Mouse (Mus musculus) myocyte (in vitro differentiated cells): Measurements from ENCODE around the gene S100a2. TPM values are rescaled to one million over a fixed set of nuclear protein-coding genes. Genes with fewer than 3 reads are reported as not detected.

ENCODE experiments used
- H3K27me3 ChIP-seq: one replicate; pipeline ENCODE4 v1.6.1; 2011; ENCODE audit not compliant: control insufficient read depth, insufficient read depth, insufficient read length
- H3K36me3 ChIP-seq: one replicate; pipeline ENCODE4 v1.6.1; 2011; ENCODE audit not compliant: control insufficient read depth, insufficient read depth
- H3K4me2 ChIP-seq: one replicate; pipeline ENCODE4 v1.6.1; 2011; ENCODE audit warnings: low read depth, control low read depth
- H3K4me3 ChIP-seq: one replicate; pipeline ENCODE4 v1.5.1; 2011; ENCODE audit warnings: mild to moderate bottlenecking, control low read depth, moderate library complexity
- H3K79me2 ChIP-seq: one replicate; pipeline ENCODE4 v1.6.1; 2011; ENCODE audit not compliant: control insufficient read depth, insufficient read depth
- H3ac ChIP-seq: one replicate; pipeline ENCODE4 v1.6.1; 2011; ENCODE audit not compliant: control insufficient read depth, insufficient read length
- CEBPB ChIP-seq: IDR thresholded peaks from 2 replicates; pipeline ENCODE4 v1.6.1; 2011; ENCODE audit warnings: mild to moderate bottlenecking, moderate library complexity; ENCODE audit not compliant: poor library complexity, insufficient read depth, severe bottlenecking
- E2F4 ChIP-seq: IDR thresholded peaks from one replicate; pipeline ENCODE4 v1.6.1; 2011; ENCODE audit warnings: mild to moderate bottlenecking, control low read depth, moderate library complexity; ENCODE audit not compliant: insufficient read depth
- MAX ChIP-seq: IDR thresholded peaks from one replicate; pipeline ENCODE4 v1.6.1; 2011; ENCODE audit warnings: low read depth, mild to moderate bottlenecking, control low read depth
- MYOD1 ChIP-seq, 3 experiments: IDR thresholded peaks; one replicate each; pipeline ENCODE4 v1.6.1; 2011; ENCODE audit warnings: control low read depth in 2 of 3, low read depth in 2 of 3, mild to moderate bottlenecking in 2 of 3, moderate library complexity in 1 of 3; ENCODE audit not compliant: insufficient read length in 2 of 3, control insufficient read depth in 1 of 3
- MYOG ChIP-seq, 3 experiments: IDR thresholded peaks; one replicate each; pipeline ENCODE4 v1.6.1; 2011; ENCODE audit warnings: control low read depth in 2 of 3, low read depth in 2 of 3, mild to moderate bottlenecking in 2 of 3; ENCODE audit not compliant: insufficient read length in 2 of 3, control insufficient read depth in 1 of 3, insufficient read depth in 1 of 3
- POLR2A ChIP-seq: IDR thresholded peaks from one replicate; pipeline ENCODE4 v1.6.1; 2011; ENCODE audit warnings: low read depth, mild to moderate bottlenecking, control low read depth, moderate library complexity; ENCODE audit not compliant: insufficient read length
- POLR2AphosphoS2 ChIP-seq: IDR thresholded peaks from one replicate; pipeline ENCODE4 v1.6.1; 2011; ENCODE audit warnings: low read depth, control low read depth; ENCODE audit not compliant: insufficient read length
- REST ChIP-seq: IDR thresholded peaks from one replicate; pipeline ENCODE4 v1.6.1; 2011; ENCODE audit warnings: mild to moderate bottlenecking, control low read depth, moderate library complexity; ENCODE audit not compliant: insufficient read depth, insufficient read length
- SRF ChIP-seq: IDR thresholded peaks from one replicate; pipeline ENCODE4 v1.6.1; 2011; ENCODE audit warnings: low read depth; ENCODE audit not compliant: control insufficient read depth, insufficient read length
- TCF12 ChIP-seq: IDR thresholded peaks from one replicate; pipeline ENCODE4 v1.6.1; 2011; ENCODE audit warnings: mild to moderate bottlenecking, control low read depth; ENCODE audit not compliant: poor library complexity, insufficient read depth, severe bottlenecking
- TCF3 ChIP-seq: IDR thresholded peaks from one replicate; pipeline ENCODE4 v1.6.1; 2011; ENCODE audit warnings: low read depth, control low read depth; ENCODE audit not compliant: insufficient read length
- USF1 ChIP-seq: IDR thresholded peaks from one replicate; pipeline ENCODE4 v1.6.1; 2011; ENCODE audit warnings: low read depth, mild to moderate bottlenecking, control low read depth, moderate library complexity
- polyA plus RNA-seq: library from polyadenylated mRNA; unstranded; fragments of >200 nt; fragmentation: generic; extraction: Trizol; gene quantifications from one replicate; pipeline ENCODE4 v1.2.1, GENCODE M21; 2012; ENCODE audit warnings: missing spikeins

The S100a2 gene
- polyA plus RNA-seq, 1 experiment: not detected

- TF ChIP-seq SRF: no peak
- TF ChIP-seq MAX: no peak
- no peak for TF ChIP-seq TCF3
- TF ChIP-seq MYOD1 (IDR thresholded peaks at IDR 0.05; ENCODE audit: control insufficient read depth in 1 of 3, insufficient read length in 2 of 3, low read depth in 2 of 3): no peak
- no peak for TF ChIP-seq TCF12
- TF ChIP-seq E2F4: no peak
- TF ChIP-seq MYOG (IDR thresholded peaks at IDR 0.05; ENCODE audit: control insufficient read depth in 1 of 3, insufficient read depth in 1 of 3, insufficient read length in 2 of 3, low read depth in 2 of 3): no peak
- TF ChIP-seq USF1: no peak
- no peak for TF ChIP-seq REST
- no peak for TF ChIP-seq CEBPB
- TF ChIP-seq POLR2A: no peak
- no peak for TF ChIP-seq POLR2AphosphoS2
- H3K4me2 ChIP-seq: no peak overlapping the region
- no peaks in the 10 kb centered on the region for H3K27me3 ChIP-seq
- H3K79me2 ChIP-seq: no peaks in the 10 kb centered on the region
- no peak overlapping the region for H3K4me3 ChIP-seq
- H3K36me3 ChIP-seq: no peaks in the 10 kb centered on the region
- H3ac ChIP-seq: no peak overlapping the region
Measured at GRCm38 (mm10) chr3:90579433-90579832, 10.6 kb upstream of the S100a2 start.

- no peaks in the 10 kb centered on the region for H3K27me3 ChIP-seq
- no peak overlapping the region for H3K4me2 ChIP-seq
- TF ChIP-seq E2F4: no peak
- no peak for TF ChIP-seq USF1
- no peak for TF ChIP-seq REST
- no peak for TF ChIP-seq MYOD1 (IDR thresholded peaks at IDR 0.05; ENCODE audit: control insufficient read depth in 1 of 3, insufficient read length in 2 of 3, low read depth in 2 of 3)
- TF ChIP-seq CEBPB: no peak
- H3K79me2 ChIP-seq: no peaks in the 10 kb centered on the region
- no peak overlapping the region for H3ac ChIP-seq
- no peaks in the 10 kb centered on the region for H3K36me3 ChIP-seq
- no peak overlapping the region for H3K4me3 ChIP-seq
Measured at GRCm38 (mm10) chr3:90581141-90581540, 8.9 kb upstream of the S100a2 start.

- TF ChIP-seq SRF (no peak), POLR2AphosphoS2 (no peak), TCF3 (no peak), MAX (no peak), E2F4 (no peak), MYOG (IDR thresholded peaks at IDR 0.05; ENCODE audit: control insufficient read depth in 1 of 3, insufficient read depth in 1 of 3, insufficient read length in 2 of 3, low read depth in 2 of 3) (no peak), REST (no peak), CEBPB (no peak), TCF12 (no peak), USF1 (no peak), MYOD1 (IDR thresholded peaks at IDR 0.05; ENCODE audit: control insufficient read depth in 1 of 3, insufficient read length in 2 of 3, low read depth in 2 of 3) (no peak), POLR2A (no peak)
Measured at GRCm38 (mm10) chr3:90582156-90582555, 7.9 kb upstream of the S100a2 start.

GRCm38 (mm10) chr3:90582556-90582955 lies 7.5 kb upstream of the S100a2 start:
- Histone ChIP-seq H3K27me3 (no peaks in the 10 kb centered on the region), H3K36me3 (no peaks in the 10 kb centered on the region), H3K79me2 (no peaks in the 10 kb centered on the region), H3ac (no peak overlapping the region), H3K4me3 (no peak overlapping the region), H3K4me2 (no peak overlapping the region)
- TF ChIP-seq CEBPB: no peak
- TF ChIP-seq MYOG (IDR thresholded peaks at IDR 0.05; ENCODE audit: control insufficient read depth in 1 of 3, insufficient read depth in 1 of 3, insufficient read length in 2 of 3, low read depth in 2 of 3): no peak
- no peak for TF ChIP-seq TCF12
- no peak for TF ChIP-seq POLR2A
- no peak for TF ChIP-seq MYOD1 (IDR thresholded peaks at IDR 0.05; ENCODE audit: control insufficient read depth in 1 of 3, insufficient read length in 2 of 3, low read depth in 2 of 3)
- no peak for TF ChIP-seq MAX
- no peak for TF ChIP-seq SRF
- TF ChIP-seq TCF3: no peak
- no peak for TF ChIP-seq REST
- no peak for TF ChIP-seq E2F4
- no peak for TF ChIP-seq POLR2AphosphoS2
- TF ChIP-seq USF1: no peak

More at GRCm38 (mm10) chr3:90582156-90582555, 7.9 kb upstream of the S100a2 start:
- no peak overlapping the region for H3ac ChIP-seq
- H3K79me2 ChIP-seq: no peaks in the 10 kb centered on the region
- no peak overlapping the region for H3K4me2 ChIP-seq
- no peaks in the 10 kb centered on the region for H3K27me3 ChIP-seq
- H3K4me3 ChIP-seq: no peak overlapping the region
- H3K36me3 ChIP-seq: no peaks in the 10 kb centered on the region

- no peaks in the 10 kb centered on the region for H3K79me2 ChIP-seq
- H3K4me2 ChIP-seq: peak overlapping the region; percentile 35
- TF ChIP-seq POLR2AphosphoS2 (no peak), USF1 (no peak), MAX (no peak), SRF (no peak), MYOD1 (IDR thresholded peaks at IDR 0.05; ENCODE audit: control insufficient read depth in 1 of 3, insufficient read length in 2 of 3, low read depth in 2 of 3) (no peak), TCF12 (no peak), CEBPB (no peak), E2F4 (no peak), MYOG (IDR thresholded peaks at IDR 0.05; ENCODE audit: control insufficient read depth in 1 of 3, insufficient read depth in 1 of 3, insufficient read length in 2 of 3, low read depth in 2 of 3) (no peak), TCF3 (no peak), POLR2A (no peak), REST (no peak)
- H3ac ChIP-seq: no peak overlapping the region
- no peaks in the 10 kb centered on the region for H3K27me3 ChIP-seq
- no peak overlapping the region for H3K4me3 ChIP-seq
- no peaks in the 10 kb centered on the region for H3K36me3 ChIP-seq
Measured at GRCm38 (mm10) chr3:90583893-90584292, 6.2 kb upstream of the S100a2 start.
